Mouse (Mus musculus) kidney, adult 2 months (tissue): ENCODE results near the gene Zfp36l1.

Source experiments
- CTCF ChIP-seq: fragments of 200-500 bp; conservative IDR thresholded peaks from 2 replicates; pipeline ENCODE4 v1.5.1; 2011; ENCODE audit warnings: low read depth, mild to moderate bottlenecking, control low read depth, low read length, moderate library complexity, mixed read lengths; ENCODE audit not compliant: insufficient read depth, insufficient read length
- POLR2A ChIP-seq: fragments of 200-500 bp; IDR thresholded peaks from one replicate; pipeline ENCODE4 v1.6.1; 2011; ENCODE audit warnings: low read depth, low read length, control low read depth

- TF ChIP-seq CTCF (no peak), POLR2A (no peak)
These were observed 17.9 kb upstream of the Zfp36l1 start for GRCm38 (mm10) chr12:80130558-80131358.
